Mouse (Mus musculus): Measurements from ENCODE around the gene Hecw2. TPM values are rescaled to one million over a fixed set of nuclear protein-coding genes. Genes with fewer than 3 reads are reported as not detected.
A peak's percentile ranks its signal among the peaks of the same experiment; 100 is the strongest.

Hecw2 gene
- polyA plus RNA-seq, 1 experiment from 2014 or later = 4.8 TPM

- Histone ChIP-seq H3K4me2 (replicated peaks; ENCODE audit: low read depth, low read length) (no peak overlapping the region), H3K9ac (replicated peaks; ENCODE audit: low read depth) (no peak overlapping the region), H3K9me3 (ENCODE audit: low read length) (no peaks in the 10 kb centered on the region), H3K27me3 (replicated peaks; ENCODE audit: insufficient read depth, low read length) (no peaks in the 10 kb centered on the region), H3K27ac (ENCODE audit: low read length) (no peak overlapping the region), H3K4me1 (ENCODE audit: insufficient read depth, low read depth, low read length) (no peaks in the 10 kb centered on the region), H3K36me3 (ENCODE audit: insufficient read depth, low read length) (no peaks in the 10 kb centered on the region), H3K4me3 (ENCODE audit: low read depth, low read length) (no peak overlapping the region)
- ATAC-seq (peak; percentile 77), DNase-seq (ENCODE audit: low spot score) (peak; percentile 49)
- TF ChIP-seq EP300 (IDR thresholded peaks at IDR 0.05) (peak; percentile 91), CTCF (IDR thresholded peaks at IDR 0.05) (no peak)
- 10% methylated on average over 3 of the region's 3 CpGs for WGBS
Observed at GRCm38 (mm10) chr1:53931314-53931713, 263.7 kb downstream of the Hecw2 start.

DNA sequence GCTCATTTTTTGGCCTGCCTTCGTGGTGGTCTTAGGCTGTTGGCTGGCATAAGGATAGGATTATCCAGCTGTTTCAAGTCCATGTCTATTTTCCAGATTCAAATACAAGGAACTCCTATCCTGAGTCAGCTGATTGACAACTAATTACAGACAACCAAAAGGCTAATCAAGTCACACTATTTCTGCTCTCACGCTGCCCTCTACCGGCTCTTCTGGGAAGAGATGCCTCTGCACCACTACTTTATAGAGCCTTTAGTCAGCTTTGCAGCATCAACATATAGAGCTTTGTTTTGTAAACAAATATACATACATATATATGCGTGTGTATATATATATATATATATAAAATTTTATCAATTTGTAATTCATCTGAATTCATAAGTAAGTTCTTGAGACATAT lies 267.4 kb downstream of the Hecw2 start:
- ATAC-seq = peak; percentile 32; the same call in 1 of the 2 replicates
- no peak overlapping the region for H3K4me2 ChIP-seq (replicated peaks; ENCODE audit: low read depth, low read length)
- no peak overlapping the region for H3K27ac ChIP-seq (ENCODE audit: low read length)
- DNase-seq (ENCODE audit: low spot score) = peak; percentile 36
- H3K4me1 ChIP-seq (ENCODE audit: insufficient read depth, low read depth, low read length) = no peaks in the 10 kb centered on the region
- H3K4me3 ChIP-seq (ENCODE audit: low read depth, low read length) = no peak overlapping the region
- no peak overlapping the region for H3K9ac ChIP-seq (replicated peaks; ENCODE audit: low read depth)
- WGBS = 30% methylated on average over 4 of the region's 4 CpGs
- no peaks in the 10 kb centered on the region for H3K9me3 ChIP-seq (ENCODE audit: low read length)
- TF ChIP-seq EP300 (IDR thresholded peaks at IDR 0.05) (no peak), CTCF (IDR thresholded peaks at IDR 0.05) (peak; percentile 70)
- no peaks in the 10 kb centered on the region for H3K36me3 ChIP-seq (ENCODE audit: insufficient read depth, low read length)
- no peaks in the 10 kb centered on the region for H3K27me3 ChIP-seq (replicated peaks; ENCODE audit: insufficient read depth, low read length)

DNA sequence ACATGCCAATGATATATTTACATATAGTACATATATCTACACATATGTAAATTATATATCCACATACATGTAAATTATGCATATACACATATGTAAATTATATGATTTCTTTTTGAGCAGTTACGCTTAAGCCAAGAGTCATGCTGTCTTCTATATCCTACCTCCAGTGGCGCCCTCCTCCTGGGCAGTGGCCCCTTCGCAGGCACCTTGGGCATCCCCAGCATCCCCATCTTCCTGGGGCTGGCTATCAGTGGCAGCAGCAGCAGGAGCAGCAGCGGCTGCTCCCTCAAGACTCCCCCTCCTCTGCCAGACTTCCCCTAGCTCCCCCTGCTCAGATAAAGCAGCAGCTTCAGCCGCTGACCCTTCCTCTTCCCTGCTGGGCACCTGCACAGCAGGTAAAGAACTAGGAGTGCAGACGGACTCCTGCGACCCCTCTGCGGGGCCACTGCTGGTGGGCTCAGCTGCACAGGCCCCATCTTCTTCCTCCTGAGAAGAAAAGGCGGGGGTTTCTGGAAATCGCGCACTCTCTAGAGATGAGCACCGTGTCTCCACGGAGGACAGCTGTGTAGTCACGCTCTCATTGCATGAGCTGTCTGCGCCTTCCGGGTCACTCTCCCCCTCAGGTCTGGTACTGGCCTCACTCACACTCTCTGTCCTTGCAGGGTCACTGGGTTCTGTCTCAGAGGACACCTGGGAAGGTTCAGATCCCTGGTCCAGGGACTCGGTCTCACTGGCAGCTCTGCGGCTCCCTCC lies 269.6 kb downstream of the Hecw2 start:
- Histone ChIP-seq H3K9me3 (ENCODE audit: low read length) (no peaks in the 10 kb centered on the region), H3K27ac (ENCODE audit: low read length) (no peak overlapping the region), H3K4me1 (ENCODE audit: insufficient read depth, low read depth, low read length) (no peaks in the 10 kb centered on the region), H3K36me3 (ENCODE audit: insufficient read depth, low read length) (no peaks in the 10 kb centered on the region), H3K9ac (replicated peaks; ENCODE audit: low read depth) (no peak overlapping the region), H3K4me3 (ENCODE audit: low read depth, low read length) (no peak overlapping the region), H3K27me3 (replicated peaks; ENCODE audit: insufficient read depth, low read length) (no peaks in the 10 kb centered on the region), H3K4me2 (replicated peaks; ENCODE audit: low read depth, low read length) (no peak overlapping the region)
- DNase-seq (ENCODE audit: low spot score) = no peak
- ATAC-seq = no peak
- TF ChIP-seq EP300 (IDR thresholded peaks at IDR 0.05) (no peak), CTCF (IDR thresholded peaks at IDR 0.05) (no peak)
- WGBS = 54% methylated on average over 18 of the region's 18 CpGs

GRCm38 (mm10) chr1:53911848-53912247 lies 283.1 kb downstream of the Hecw2 start:
- peak; percentile 74 for DNase-seq (ENCODE audit: low spot score)
- peak; percentile 71 for ATAC-seq
- Histone ChIP-seq H3K4me1 (ENCODE audit: insufficient read depth, low read depth, low read length) (no peaks in the 10 kb centered on the region), H3K9me3 (ENCODE audit: low read length) (no peaks in the 10 kb centered on the region), H3K9ac (replicated peaks; ENCODE audit: low read depth) (no peak overlapping the region), H3K36me3 (ENCODE audit: insufficient read depth, low read length) (no peaks in the 10 kb centered on the region), H3K4me2 (replicated peaks; ENCODE audit: low read depth, low read length) (no peak overlapping the region), H3K27me3 (replicated peaks; ENCODE audit: insufficient read depth, low read length) (no peaks in the 10 kb centered on the region), H3K4me3 (ENCODE audit: low read depth, low read length) (no peak overlapping the region), H3K27ac (ENCODE audit: low read length) (no peak overlapping the region)
- TF ChIP-seq CTCF (IDR thresholded peaks at IDR 0.05) = no peak
- TF ChIP-seq EP300 (IDR thresholded peaks at IDR 0.05) = peak; percentile 47
- WGBS = 19% methylated on average over 3 of the region's 3 CpGs

DNA sequence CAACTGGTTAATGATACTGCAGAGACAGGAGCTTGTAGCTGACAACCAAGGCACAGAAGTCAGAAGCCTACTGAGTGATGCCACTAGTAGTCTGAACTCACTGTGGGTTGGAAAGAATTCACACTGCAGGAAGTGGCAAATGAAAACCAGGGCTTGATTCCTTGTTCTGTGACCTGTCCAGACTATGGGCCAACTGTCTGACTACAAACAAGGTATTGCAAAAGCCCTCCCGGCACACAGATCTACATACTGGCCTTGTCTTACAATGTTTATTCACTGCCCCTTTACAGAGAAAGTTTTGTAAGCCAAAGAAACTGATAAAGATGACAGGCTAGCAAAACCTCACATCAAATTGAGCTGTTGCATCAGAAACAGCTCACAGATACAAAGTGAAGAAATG lies 284.7 kb downstream of the Hecw2 start:
- Histone ChIP-seq H3K9ac (replicated peaks; ENCODE audit: low read depth) (no peak overlapping the region), H3K27ac (ENCODE audit: low read length) (no peak overlapping the region), H3K36me3 (ENCODE audit: insufficient read depth, low read length) (no peaks in the 10 kb centered on the region), H3K4me1 (ENCODE audit: insufficient read depth, low read depth, low read length) (no peaks in the 10 kb centered on the region), H3K27me3 (replicated peaks; ENCODE audit: insufficient read depth, low read length) (no peaks in the 10 kb centered on the region), H3K9me3 (ENCODE audit: low read length) (no peaks in the 10 kb centered on the region), H3K4me3 (ENCODE audit: low read depth, low read length) (no peak overlapping the region), H3K4me2 (replicated peaks; ENCODE audit: low read depth, low read length) (no peak overlapping the region)
- TF ChIP-seq EP300 (IDR thresholded peaks at IDR 0.05) = no peak
- no peak for TF ChIP-seq CTCF (IDR thresholded peaks at IDR 0.05)
- DNase-seq (ENCODE audit: low spot score) (peak; percentile 11), ATAC-seq (no peak)
- WGBS = 27% methylated on average over 1 of the region's 1 CpGs

- DNase-seq (ENCODE audit: low spot score) (peak; percentile 88), ATAC-seq (peak; percentile 49; the same call in 1 of the 2 replicates)
- no peak overlapping the region for H3K4me3 ChIP-seq (ENCODE audit: low read depth, low read length)
- H3K36me3 ChIP-seq (ENCODE audit: insufficient read depth, low read length) = no peaks in the 10 kb centered on the region
- TF ChIP-seq EP300 (IDR thresholded peaks at IDR 0.05) (no peak), CTCF (IDR thresholded peaks at IDR 0.05) (peak; percentile 81)
- under 1% methylated on average over 3 of the region's 3 CpGs for WGBS
- no peak overlapping the region for H3K4me2 ChIP-seq (replicated peaks; ENCODE audit: low read depth, low read length)
- no peaks in the 10 kb centered on the region for H3K4me1 ChIP-seq (ENCODE audit: insufficient read depth, low read depth, low read length)
- no peaks in the 10 kb centered on the region for H3K9me3 ChIP-seq (ENCODE audit: low read length)
- no peak overlapping the region for H3K27ac ChIP-seq (ENCODE audit: low read length)
- H3K9ac ChIP-seq (replicated peaks; ENCODE audit: low read depth) = no peak overlapping the region
- H3K27me3 ChIP-seq (replicated peaks; ENCODE audit: insufficient read depth, low read length) = no peaks in the 10 kb centered on the region
Observed at GRCm38 (mm10) chr1:53909118-53909517, 285.9 kb downstream of the Hecw2 start.
